In the genomic region with DNA sequence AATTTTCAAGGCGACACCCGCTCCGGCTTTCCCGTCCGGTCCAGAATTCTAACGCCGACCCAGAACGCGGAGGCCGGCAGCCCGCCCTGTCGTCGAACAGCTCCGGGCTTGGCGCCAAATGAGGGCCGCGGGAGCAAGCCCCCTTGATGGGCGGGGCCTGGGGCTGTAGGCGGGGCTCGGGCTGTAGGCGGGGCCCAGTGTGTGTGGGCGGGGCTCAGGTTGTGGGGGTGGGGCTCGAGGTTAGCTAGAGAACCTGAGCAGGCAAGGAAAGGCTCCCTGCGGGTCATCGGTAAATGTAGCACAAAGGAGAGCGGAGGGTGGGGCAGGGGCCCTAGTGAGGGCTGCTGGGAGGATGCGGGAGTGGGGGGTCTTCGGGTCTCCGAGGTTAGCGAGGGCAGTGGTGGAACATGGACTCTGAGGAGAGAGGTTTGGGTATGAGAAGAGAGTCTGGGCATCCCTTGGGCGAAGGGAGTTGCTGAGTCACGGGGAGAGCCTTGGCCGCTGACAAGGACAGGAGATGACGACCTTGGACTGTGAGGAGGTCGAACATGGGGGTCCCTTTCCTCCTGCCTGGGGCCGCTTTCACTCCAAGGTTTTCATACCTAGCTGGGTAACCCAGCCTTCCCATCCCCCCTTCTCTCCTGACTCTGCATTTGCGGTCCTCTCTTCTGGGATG, we compare ENCODE assay signal across 8 mouse cellular contexts. TPM values are rescaled to one million over a fixed set of nuclear protein-coding genes. Genes with fewer than 3 reads are reported as not detected.
DNase-seq lines count a peak whose midpoint lies in the region; ATAC-seq and TF ChIP-seq lines count a peak whose summit lies in the region.

Dmc1 (minus strand) TSS at position 120 of the 676 bp plus-strand sequence.

- no peak within 1 kb of the TSS for H3K4me3 ChIP-seq in cerebellum, adult 2 months (replicated peaks; ENCODE audit: insufficient read depth, low read depth, low read length)
- H3K4me3 ChIP-seq in bone marrow, adult 2 months (replicated peaks; ENCODE audit: control insufficient read depth, low read depth, low read length): peak within 1 kb of the TSS; percentile 49
- peak within 1 kb of the TSS; percentile 22; the same call in 1 of the 2 replicates for H3K4me3 ChIP-seq in lung, postnatal 0 days (ENCODE audit: low read depth, low read length)

- WGBS in cerebellum, adult 2 months: 13% methylated on average over 37 of the region's 37 CpGs
- 12% methylated on average over 37 of the region's 37 CpGs for WGBS in bone marrow, adult 2 months
- 10% methylated on average over 35 of the region's 37 CpGs for WGBS in lung, postnatal 0 days

- H3K27me3 ChIP-seq in cerebellum, adult 2 months (ENCODE audit: control insufficient read depth, insufficient read depth, low read length): no peaks in the 10 kb centered on the region
- no peaks in the 10 kb centered on the region for H3K27me3 ChIP-seq in lung, postnatal 0 days (replicated peaks; ENCODE audit: insufficient read depth, low read length)

- H3K27ac ChIP-seq in cerebellum, adult 2 months (ENCODE audit: insufficient read depth, low read length): no peak within 1 kb of the TSS
- H3K27ac ChIP-seq in bone marrow, adult 2 months (ENCODE audit: control insufficient read depth, insufficient read depth, low read depth, low read length, poor library complexity): no peak within 1 kb of the TSS
- no peak within 1 kb of the TSS for H3K27ac ChIP-seq in lung, postnatal 0 days (ENCODE audit: low read length)

- no peak for TF ChIP-seq CTCF in cerebellum, adult 2 months (IDR thresholded peaks at IDR 0.05; ENCODE audit: borderline replicate concordance, insufficient read depth, low read depth, low read length)
- no peak for TF ChIP-seq CTCF in bone marrow, adult 2 months (IDR thresholded peaks at IDR 0.05; ENCODE audit: control insufficient read depth, insufficient read depth, low read length)
- TF ChIP-seq CTCF in lung, postnatal 0 days (IDR thresholded peaks at IDR 0.05): no peak

- no peak for TF ChIP-seq POLR2A in cerebellum, adult 2 months (IDR thresholded peaks at IDR 0.05; ENCODE audit: borderline replicate concordance, insufficient read depth, low read length)
- TF ChIP-seq POLR2A in bone marrow, adult 2 months (IDR thresholded peaks at IDR 0.05; ENCODE audit: borderline replicate concordance, control insufficient read depth, low read depth, low read length): no peak

- H3K4me2 ChIP-seq in lung, postnatal 0 days (replicated peaks; ENCODE audit: low read depth, low read length): peak within 1 kb of the TSS; percentile 52

- no peaks in the 10 kb centered on the region for H3K36me3 ChIP-seq in lung, postnatal 0 days (ENCODE audit: insufficient read depth, low read length)

- TF ChIP-seq EP300 in lung, postnatal 0 days (IDR thresholded peaks at IDR 0.05): no peak

- no peaks in the 10 kb centered on the region for H3K9me3 ChIP-seq in lung, postnatal 0 days (ENCODE audit: low read length)

- ATAC-seq in granulocyte monocyte progenitor cell, adult 5-6 weeks (replicated peaks; ENCODE audit: poor library complexity, severe bottlenecking): peak; percentile 77
- ATAC-seq in lung, postnatal 0 days: peak; percentile 61

- no peak within 1 kb of the TSS for H3K9ac ChIP-seq in lung, postnatal 0 days (replicated peaks; ENCODE audit: low read depth)

- peak; percentile 2 to 9 for DNase-seq in cerebellum, adult 18-20 months
- no peak for DNase-seq in cerebellum, adult 2 months
- DNase-seq in kidney, adult 9 months: peak; percentile 8
- DNase-seq in lung, postnatal 0 days (ENCODE audit: low spot score): peak; percentile 39
- DNase-seq in ovary, postnatal 10 days (ENCODE audit: low spot score): peak; percentile 12
- DNase-seq in left cerebral cortex, adult 11 months (ENCODE audit: low spot score): no peak

- H3K4me1 ChIP-seq in cerebellum, adult 2 months (ENCODE audit: control insufficient read depth, insufficient read depth, low read length): no peaks in the 10 kb centered on the region
- H3K4me1 ChIP-seq in bone marrow, adult 2 months (ENCODE audit: control insufficient read depth, insufficient read depth, low read length): no peaks in the 10 kb centered on the region
- H3K4me1 ChIP-seq in lung, postnatal 0 days (ENCODE audit: insufficient read depth, low read depth, low read length): no peaks in the 10 kb centered on the region

RNA-seq across cellular contexts. Expression of gene Dmc1, which starts in this region (rescaled TPM):
- 1.2 and 1.4 TPM in 2 replicates for polyA plus RNA-seq in cerebellum, adult 2 months (2012; rRNA removed)
- polyA plus RNA-seq in bone marrow, adult 2 months (2011; ENCODE audit: insufficient read depth, insufficient read length, low replicate concordance, missing spikeins): 3.7 TPM in 1 of 2 replicates, not detected in the other
- 2.1 and 5.4 TPM in 2 replicates for total RNA-seq in granulocyte monocyte progenitor cell, adult 5-6 weeks (2014; fragmentation: Nextera tagmentation)
- total RNA-seq in granulocyte monocyte progenitor cell, adult 5-6 weeks (2017): 4.8 and 4.9 TPM in 2 replicates
- polyA plus RNA-seq in lung, postnatal 0 days (2015; fragmentation: Nextera tagmentation; extraction: Ambion mirVana): 0.90 and 1.2 TPM in 2 replicates

Comparison
In these comparisons a context has a peak if more than half of its experiments do, and no peak if none do; other contexts are left out.
1. DNase-seq: peak in cerebellum, adult 18-20 months (2 of 2), kidney, adult 9 months (single experiment), lung, postnatal 0 days (single experiment) and ovary, postnatal 10 days (single experiment); none in cerebellum, adult 2 months (0 of 2) and left cerebral cortex, adult 11 months (single experiment).